ENCODE assay signal across 14 mouse cellular contexts in the genomic region with DNA sequence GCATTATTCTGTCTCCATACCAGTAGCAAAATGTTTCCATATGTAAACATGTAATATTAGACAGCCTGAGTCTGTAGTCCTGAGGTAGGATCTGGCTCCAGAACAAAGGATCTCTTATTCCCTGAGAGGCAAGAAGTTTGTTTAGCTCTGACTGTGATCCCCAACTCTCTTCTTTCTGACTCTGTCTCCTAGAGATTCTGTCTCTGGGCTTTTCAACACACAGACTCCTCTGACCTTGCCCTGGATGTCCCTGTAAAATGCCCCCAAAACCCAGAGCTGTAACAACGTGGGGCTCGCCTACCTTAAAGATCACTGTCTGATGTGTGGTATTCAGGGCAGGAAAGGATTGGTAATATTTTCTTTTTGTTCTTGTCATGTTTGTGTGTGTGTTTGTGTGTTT. TPM values are rescaled to one million over a fixed set of nuclear protein-coding genes. Genes with fewer than 3 reads are reported as not detected.
DNase-seq lines count a peak whose midpoint lies in the region; ATAC-seq and TF ChIP-seq lines count a peak whose summit lies in the region.
"Had no signal": no experiment of that assay in that cellular context is flagged by ENCODE, and none has a peak within 500 bp of the region (broad histone marks: within the 10 kb centered on the region; RNA-seq: fewer than 3 reads in every experiment).

No protein-coding gene starts in this region.

- TF ChIP-seq EP300 in stomach, postnatal 0 days (optimal IDR thresholded peaks at IDR 0.05) = no peak

- H3K9ac ChIP-seq in midbrain, embryonic 11.5 days (ENCODE audit: low read length) = no peak overlapping the region
- H3K9ac ChIP-seq in midbrain, postnatal 0 days (replicated peaks; ENCODE audit: low read length, poor library complexity, severe bottlenecking) = no peak overlapping the region
- 0 out of 2 replicates have a peak overlapping the region, but pooled peaks have one; percentile 32 for H3K9ac ChIP-seq in embryonic facial prominence, embryonic 14.5 days (ENCODE audit: low read depth, low read length)
- H3K9ac ChIP-seq in stomach, postnatal 0 days (ENCODE audit: low read length) = no peak overlapping the region
- H3K9ac ChIP-seq: intestine, embryonic 15.5 days had no signal

- H3K9me3 ChIP-seq in midbrain, embryonic 11.5 days (ENCODE audit: control insufficient read depth, low read length) = no peaks in the 10 kb centered on the region
- no peaks in the 10 kb centered on the region for H3K9me3 ChIP-seq in midbrain, postnatal 0 days (ENCODE audit: low read length)
- H3K9me3 ChIP-seq in embryonic facial prominence, embryonic 14.5 days (ENCODE audit: control insufficient read depth, low read length) = no peaks in the 10 kb centered on the region
- no peaks in the 10 kb centered on the region for H3K9me3 ChIP-seq in stomach, postnatal 0 days (ENCODE audit: control insufficient read depth, low read length)
- H3K9me3 ChIP-seq: intestine, embryonic 15.5 days had no signal

- no peak for TF ChIP-seq CTCF in midbrain, postnatal 0 days (IDR thresholded peaks at IDR 0.05)
- no peak for TF ChIP-seq CTCF in stomach, postnatal 0 days (IDR thresholded peaks at IDR 0.05; ENCODE audit: low read depth)

- H3K4me1 ChIP-seq in midbrain, embryonic 11.5 days (ENCODE audit: control insufficient read depth, insufficient read depth, low read length) = no peaks in the 10 kb centered on the region
- H3K4me1 ChIP-seq in midbrain, postnatal 0 days (ENCODE audit: insufficient read depth, low read length) = no peaks in the 10 kb centered on the region
- H3K4me1 ChIP-seq in embryonic facial prominence, embryonic 14.5 days (ENCODE audit: control insufficient read depth, insufficient read depth, low read length) = 0 out of 2 replicates have a peak, but pooled peaks cover 3% of the 10 kb centered on the region
- no peaks in the 10 kb centered on the region for H3K4me1 ChIP-seq in stomach, postnatal 0 days (replicated peaks; ENCODE audit: control insufficient read depth, insufficient read depth)

- no peaks in the 10 kb centered on the region for H3K27me3 ChIP-seq in midbrain, embryonic 11.5 days (ENCODE audit: control insufficient read depth, insufficient read depth, low read length)
- no peaks in the 10 kb centered on the region for H3K27me3 ChIP-seq in midbrain, postnatal 0 days (ENCODE audit: insufficient read depth, low read length)
- no peaks in the 10 kb centered on the region for H3K27me3 ChIP-seq in embryonic facial prominence, embryonic 14.5 days (replicated peaks; ENCODE audit: control insufficient read depth, insufficient read depth, low read length)
- H3K27me3 ChIP-seq in stomach, postnatal 0 days (ENCODE audit: control insufficient read depth, insufficient read depth, low read length) = no peaks in the 10 kb centered on the region
- H3K27me3 ChIP-seq: intestine, embryonic 15.5 days had no signal

- no peak for DNase-seq in midbrain, embryonic 11.5 days (ENCODE audit: low spot score, missing footprints)
- DNase-seq in midbrain, postnatal 0 days (ENCODE audit: low spot score) = no peak
- no peak for DNase-seq in embryonic facial prominence, embryonic 14.5 days (ENCODE audit: low spot score)
- no peak for DNase-seq in stomach, postnatal 0 days (ENCODE audit: low spot score)
- DNase-seq in frontal cortex, postnatal 10 days (ENCODE audit: low spot score in 2 of 2) = no peak
- DNase-seq in cerebellum, postnatal 36 days = no peak
- DNase-seq: adrenal gland, postnatal 25 days; cerebellum, postnatal 25 days; gastrocnemius, postnatal 25 days; lung, adult 18-20 months; thymus, postnatal 4 days had no signal

- peak; percentile 58; the same call in 1 of the 2 replicates for ATAC-seq in midbrain, embryonic 11.5 days (ENCODE audit: low FRiP score)
- no peak for ATAC-seq in midbrain, postnatal 0 days (ENCODE audit: low FRiP score)
- peak; percentile 69 for ATAC-seq in embryonic facial prominence, embryonic 14.5 days (ENCODE audit: low read depth)
- peak; percentile 22 for ATAC-seq in inflammation-experienced regulatory T-cells, adult 6 months
- no peak for ATAC-seq in stomach, postnatal 0 days (ENCODE audit: low FRiP score, low TSS enrichment)
- ATAC-seq: intestine, embryonic 15.5 days had no signal

- WGBS in midbrain, embryonic 11.5 days = 45% methylated on average over 2 of the region's 2 CpGs
- 41% methylated on average over 2 of the region's 2 CpGs for WGBS in midbrain, postnatal 0 days
- 19% methylated on average over 2 of the region's 2 CpGs for WGBS in embryonic facial prominence, embryonic 14.5 days
- 58% methylated on average over 2 of the region's 2 CpGs for WGBS in stomach, postnatal 0 days

- no peak overlapping the region for H3K4me2 ChIP-seq in midbrain, embryonic 11.5 days
- no peak overlapping the region for H3K4me2 ChIP-seq in midbrain, postnatal 0 days (ENCODE audit: low read depth, low read length, poor library complexity, severe bottlenecking)
- peak overlapping the region; percentile 39 for H3K4me2 ChIP-seq in embryonic facial prominence, embryonic 14.5 days (ENCODE audit: low read depth, low read length)
- H3K4me2 ChIP-seq in stomach, postnatal 0 days (replicated peaks; ENCODE audit: low read depth) = no peak overlapping the region
- H3K4me2 ChIP-seq: intestine, embryonic 15.5 days had no signal

- H3K36me3 ChIP-seq in midbrain, embryonic 11.5 days (ENCODE audit: control insufficient read depth, insufficient read depth, low read length) = no peaks in the 10 kb centered on the region
- H3K36me3 ChIP-seq in midbrain, postnatal 0 days (ENCODE audit: insufficient read depth, low read length) = no peaks in the 10 kb centered on the region
- H3K36me3 ChIP-seq in embryonic facial prominence, embryonic 14.5 days (ENCODE audit: control insufficient read depth, insufficient read depth, low read length) = no peaks in the 10 kb centered on the region
- H3K36me3 ChIP-seq in stomach, postnatal 0 days (ENCODE audit: control insufficient read depth, insufficient read depth, low read length) = no peaks in the 10 kb centered on the region
- H3K36me3 ChIP-seq: intestine, embryonic 15.5 days had no signal

- H3K4me3 ChIP-seq in midbrain, embryonic 11.5 days (ENCODE audit: low read depth, low read length) = no peak overlapping the region
- no peak overlapping the region for H3K4me3 ChIP-seq in midbrain, postnatal 0 days (ENCODE audit: low read depth, low read length)
- H3K4me3 ChIP-seq in embryonic facial prominence, embryonic 14.5 days (ENCODE audit: low read depth, low read length) = no peak overlapping the region
- no peak overlapping the region for H3K4me3 ChIP-seq in stomach, postnatal 0 days (ENCODE audit: low read depth, low read length)
- H3K4me3 ChIP-seq: intestine, embryonic 15.5 days had no signal

- no peak overlapping the region for H3K27ac ChIP-seq in midbrain, embryonic 11.5 days (ENCODE audit: low read depth, low read length)
- no peak overlapping the region for H3K27ac ChIP-seq in midbrain, postnatal 0 days (ENCODE audit: low read depth, low read length)
- peak overlapping the region; percentile 78 for H3K27ac ChIP-seq in embryonic facial prominence, embryonic 14.5 days (replicated peaks; ENCODE audit: low read depth, low read length)
- peak overlapping the region; percentile 64 for H3K27ac ChIP-seq in stomach, postnatal 0 days (replicated peaks)
- H3K27ac ChIP-seq: intestine, embryonic 15.5 days had no signal

RNA-seq across cellular contexts. Expression of a gene that starts 53.4 kb away (rescaled TPM):
- polyA plus RNA-seq in midbrain, embryonic 11.5 days (2014; fragmentation: Nextera tagmentation; extraction: Ambion mirVana) = 0.23 and 0.28 TPM in 2 replicates
- total RNA-seq in midbrain, postnatal 0 days (2014; rRNA removed) = 0.19 and 0.93 TPM in 2 replicates
- polyA plus RNA-seq in midbrain, postnatal 0 days (2015; fragmentation: Nextera tagmentation; extraction: Ambion mirVana) = 0.42 and 0.46 TPM in 2 replicates
- polyA plus RNA-seq in embryonic facial prominence, embryonic 14.5 days (2014; fragmentation: Nextera tagmentation; extraction: Ambion mirVana) = 0.51 and 0.80 TPM in 2 replicates
- polyA plus RNA-seq in inflammation-experienced regulatory T-cells, adult 6 months (2017; shearing (Covaris generic)) = 1 to 10 TPM; 1.5 to 9.2 (median 5.2) TPM
- polyA plus RNA-seq in stomach, postnatal 0 days (2015; fragmentation: Nextera tagmentation; extraction: Ambion mirVana) = 0.16 and 0.18 TPM in 2 replicates
- total RNA-seq: adrenal gland, postnatal 25 days; gastrocnemius, postnatal 25 days had no signal

RNA-seq across cellular contexts. Expression of a gene that starts 58.2 kb away (rescaled TPM):
- polyA plus RNA-seq in midbrain, embryonic 11.5 days (2014; fragmentation: Nextera tagmentation; extraction: Ambion mirVana) = not detected in 2 replicates
- not detected in 2 replicates for total RNA-seq in midbrain, postnatal 0 days (2014; rRNA removed)
- polyA plus RNA-seq in midbrain, postnatal 0 days (2015; fragmentation: Nextera tagmentation; extraction: Ambion mirVana) = not detected in 2 replicates
- 1.1 and 1.4 TPM in 2 replicates for polyA plus RNA-seq in embryonic facial prominence, embryonic 14.5 days (2014; fragmentation: Nextera tagmentation; extraction: Ambion mirVana)
- polyA plus RNA-seq in inflammation-experienced regulatory T-cells, adult 6 months (2017; shearing (Covaris generic)) = 1 to 10 TPM in 2 of 3 experiments, under 1 TPM in 1; 0.95 to 5.0 (median 1.1) TPM
- polyA plus RNA-seq in stomach, postnatal 0 days (2015; fragmentation: Nextera tagmentation; extraction: Ambion mirVana) = 3.6 and 3.8 TPM in 2 replicates
- polyA plus RNA-seq: intestine, embryonic 15.5 days; neural tube, embryonic 14.5 days had no signal

Comparison
In these comparisons a context has a peak if more than half of its experiments do, and no peak if none do; other contexts are left out.
1. ATAC-seq: peak in midbrain, embryonic 11.5 days (single experiment), embryonic facial prominence, embryonic 14.5 days (single experiment) and inflammation-experienced regulatory T-cells, adult 6 months (single experiment); none in midbrain, postnatal 0 days (single experiment) and stomach, postnatal 0 days (single experiment).
2. H3K27ac ChIP-seq: peak in embryonic facial prominence, embryonic 14.5 days (single experiment) and stomach, postnatal 0 days (single experiment); none in midbrain, embryonic 11.5 days (single experiment) and midbrain, postnatal 0 days (single experiment).